Comparison of ENCODE assay signal across 17 mouse cellular contexts in genomic region chr11:88240275-88240674, GRCm38 (mm10). TPM values are rescaled to one million over a fixed set of nuclear protein-coding genes. Genes with fewer than 3 reads are reported as not detected.
DNase-seq lines count a peak whose midpoint lies in the region; ATAC-seq and TF ChIP-seq lines count a peak whose summit lies in the region.
"Had no signal": no experiment of that assay in that cellular context is flagged by ENCODE, and none has a peak within 500 bp of the region (broad histone marks: within the 10 kb centered on the region; RNA-seq: fewer than 3 reads in every experiment).

No protein-coding gene starts in this region.

- no peak for ATAC-seq in kidney, postnatal 0 days (replicated peaks; ENCODE audit: low FRiP score, low read depth)
- ATAC-seq in midbrain, embryonic 13.5 days: peak; percentile 45; the same call in 1 of the 2 replicates

- H3K4me1 ChIP-seq in kidney, postnatal 0 days (replicated peaks; ENCODE audit: insufficient read depth, low read length): peaks cover 24% of the 10 kb centered on the region
- peaks cover 56% of the 10 kb centered on the region for H3K4me1 ChIP-seq in midbrain, embryonic 13.5 days (replicated peaks)

- H3K27ac ChIP-seq in kidney, postnatal 0 days: 0 out of 2 replicates have a peak overlapping the region, but pooled peaks have one; percentile 60
- H3K27ac ChIP-seq in midbrain, embryonic 13.5 days: peak overlapping the region; percentile 79
- H3K27ac ChIP-seq in left cerebral cortex, adult 2 months: no peak overlapping the region
- H3K27ac ChIP-seq: heart, embryonic 13.5 days; liver, embryonic 13.5 days; stomach, postnatal 0 days had no signal

- no peak overlapping the region for H3K4me2 ChIP-seq in kidney, postnatal 0 days (ENCODE audit: low read length)
- H3K4me2 ChIP-seq in midbrain, embryonic 13.5 days (replicated peaks): no peak overlapping the region
- H3K4me2 ChIP-seq: heart, embryonic 13.5 days; liver, embryonic 13.5 days had no signal

- H3K36me3 ChIP-seq in kidney, postnatal 0 days (ENCODE audit: insufficient read depth, low read length): no peaks in the 10 kb centered on the region
- H3K36me3 ChIP-seq in midbrain, embryonic 13.5 days: no peaks in the 10 kb centered on the region
- H3K36me3 ChIP-seq: heart, embryonic 13.5 days; liver, embryonic 13.5 days had no signal

- intact Hi-C loops in left cerebral cortex, adult 2 months (cut with DNase I): no loop called here
- intact Hi-C loops in left cerebral cortex, postnatal 14 days (cut with DNase I): no loop called here

- H3K27me3 ChIP-seq in kidney, postnatal 0 days (ENCODE audit: insufficient read depth, low read length): no peaks in the 10 kb centered on the region
- no peaks in the 10 kb centered on the region for H3K27me3 ChIP-seq in midbrain, embryonic 13.5 days
- H3K27me3 ChIP-seq: heart, embryonic 13.5 days; liver, embryonic 13.5 days had no signal

- H3K9ac ChIP-seq in kidney, postnatal 0 days (ENCODE audit: low read depth, low read length): no peak overlapping the region
- H3K9ac ChIP-seq in midbrain, embryonic 13.5 days (replicated peaks): no peak overlapping the region
- H3K9ac ChIP-seq: liver, embryonic 13.5 days had no signal

- H3K4me3 ChIP-seq in kidney, postnatal 0 days (replicated peaks; ENCODE audit: low read depth, low read length): no peak overlapping the region
- H3K4me3 ChIP-seq in midbrain, embryonic 13.5 days (replicated peaks): no peak overlapping the region
- no peak overlapping the region for H3K4me3 ChIP-seq in left cerebral cortex, adult 2 months
- H3K4me3 ChIP-seq: heart, embryonic 13.5 days; liver, embryonic 13.5 days had no signal

- TF ChIP-seq CTCF in kidney, postnatal 0 days (IDR thresholded peaks at IDR 0.05; ENCODE audit: low read depth): no peak
- no peak for TF ChIP-seq CTCF in left cerebral cortex, adult 2 months (IDR thresholded peaks at IDR 0.05)

- DNase-seq in embryo, embryonic 10 days (ENCODE audit: low spot score): peak; percentile 16
- no peak for DNase-seq in embryo, embryonic 10.5 days (ENCODE audit: low spot score)
- no peak for DNase-seq in kidney, postnatal 0 days (ENCODE audit: low spot score)
- no peak for DNase-seq in kidney, adult 18-20 months
- DNase-seq in adrenal gland, postnatal 10 days: no peak
- DNase-seq in left cerebral cortex, adult 2 months (ENCODE audit: extremely low spot score in 1 of 2, low spot score in 2 of 2): no peak
- no peak for DNase-seq in left cerebral cortex, postnatal 14 days (ENCODE audit: low spot score in 2 of 2)
- DNase-seq: adrenal gland, postnatal 14 days; gastrocnemius, postnatal 14 days; liver, embryonic 13.5 days; spleen, adult 18-20 months had no signal

- 80% methylated on average over 10 of the region's 10 CpGs for WGBS in kidney, postnatal 0 days
- 45% methylated on average over 10 of the region's 10 CpGs for WGBS in midbrain, embryonic 13.5 days

- no peaks in the 10 kb centered on the region for H3K9me3 ChIP-seq in kidney, postnatal 0 days (replicated peaks; ENCODE audit: low read length)
- H3K9me3 ChIP-seq in midbrain, embryonic 13.5 days: no peaks in the 10 kb centered on the region
- H3K9me3 ChIP-seq: heart, embryonic 13.5 days; liver, embryonic 13.5 days had no signal

RNA-seq across cellular contexts. Expression of gene Mrps23, which starts 36.1 kb away (rescaled TPM):
- 76.3 and 77.7 TPM in 2 replicates for polyA plus RNA-seq in kidney, postnatal 0 days (2015; fragmentation: Nextera tagmentation; extraction: Ambion mirVana)
- 68.6 and 69.8 TPM in 2 replicates for polyA plus RNA-seq in midbrain, embryonic 13.5 days (2015; fragmentation: Nextera tagmentation; extraction: Ambion mirVana)
- 100 to 1,000 TPM; 175 to 192 TPM for total RNA-seq in adrenal gland, postnatal 10 days (2021)
- total RNA-seq in left cerebral cortex, adult 2 months (2021): 10 to 100 TPM; 66.4 to 71.1 TPM
- total RNA-seq in left cerebral cortex, postnatal 14 days (2021): 10 to 100 TPM; 68.6 to 75.4 TPM

RNA-seq across cellular contexts. Expression of gene Ccdc182, which starts 53.6 kb away (rescaled TPM):
- 4.2 TPM in 2 replicates for polyA plus RNA-seq in kidney, postnatal 0 days (2015; fragmentation: Nextera tagmentation; extraction: Ambion mirVana)
- polyA plus RNA-seq in midbrain, embryonic 13.5 days (2015; fragmentation: Nextera tagmentation; extraction: Ambion mirVana): 0.82 and 1.6 TPM in 2 replicates
- total RNA-seq in adrenal gland, postnatal 10 days (2021): not detected
- not detected for total RNA-seq in left cerebral cortex, adult 2 months (2021)
- total RNA-seq in left cerebral cortex, postnatal 14 days (2021): not detected
- total RNA-seq: adrenal gland, postnatal 14 days; common myeloid progenitor, adult 5-6 weeks; gastrocnemius, postnatal 14 days; monocyte, adult 5-6 weeks had no signal
- polyA plus RNA-seq: heart, embryonic 13.5 days; intestine, embryonic 14.5 days; liver, embryonic 13.5 days; stomach, postnatal 0 days had no signal
